Mouse (Mus musculus) heart, adult 2 months (tissue): Measurements from ENCODE around the gene Rnf220.
A peak's percentile ranks its signal among the peaks of the same experiment; 100 is the strongest.

Source experiments
- CTCF ChIP-seq: fragments of 200-600 bp; IDR thresholded peaks from 2 replicates; pipeline ENCODE4 v1.8.1; 2022; ENCODE audit warnings: antibody characterized with exemption, mild to moderate bottlenecking, moderate library complexity
- EP300 ChIP-seq: fragments of 200-500 bp; IDR thresholded peaks from 2 replicates; pipeline ENCODE4 v1.6.1; 2011; ENCODE audit warnings: low read depth, low read length, control low read depth; ENCODE audit not compliant: insufficient read depth
- POLR2A ChIP-seq: fragments of 200-500 bp; IDR thresholded peaks from 2 replicates; pipeline ENCODE4 v1.6.1; 2011; ENCODE audit warnings: mild to moderate bottlenecking, low read depth, low read length, control low read depth; ENCODE audit not compliant: insufficient read depth

DNA sequence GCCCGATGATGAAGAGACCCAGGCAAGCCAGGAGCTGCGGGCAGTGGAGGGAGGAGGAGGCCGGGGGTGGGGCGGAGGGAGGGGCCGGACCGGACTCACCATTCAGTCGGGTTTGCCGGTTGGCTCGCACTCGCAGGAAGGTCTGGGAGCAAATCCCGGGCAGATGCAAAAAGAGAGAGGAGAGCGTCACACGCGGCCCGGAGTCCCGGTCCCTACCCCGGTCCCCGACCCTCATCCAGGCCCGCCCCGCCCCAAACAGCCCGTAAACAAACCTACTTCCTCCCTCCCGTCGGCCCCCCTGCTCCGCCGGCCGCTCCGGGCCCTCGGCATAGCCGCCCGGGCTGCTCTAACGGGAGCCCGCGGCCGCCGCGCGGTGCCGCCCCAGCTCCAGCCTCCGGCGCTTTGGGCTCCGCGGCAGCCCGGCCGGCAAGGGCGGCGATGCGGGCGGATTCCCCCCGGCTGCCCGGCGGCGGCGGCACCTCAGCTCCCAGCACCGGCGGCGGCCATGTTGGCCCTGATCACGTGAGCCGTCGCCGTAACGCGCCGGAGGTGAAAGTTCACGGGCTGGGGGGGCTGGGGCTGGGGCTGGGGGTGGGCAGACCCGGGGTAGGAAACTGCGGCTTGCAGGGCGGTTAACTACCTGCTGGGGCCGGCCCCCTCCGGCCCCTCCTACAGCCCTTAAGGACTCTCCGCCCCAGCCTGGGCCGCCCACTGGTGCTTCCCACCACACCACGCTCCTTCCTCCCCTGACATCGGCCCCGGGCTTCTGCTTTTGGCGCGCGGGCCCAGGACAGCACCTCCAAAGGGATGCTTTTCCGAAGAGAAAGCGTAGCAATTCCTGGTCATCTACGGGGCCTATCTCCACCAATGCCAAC, 207.7 kb downstream of the Rnf220 start:
- peak; percentile 56 for TF ChIP-seq POLR2A
- no peak for TF ChIP-seq EP300
- TF ChIP-seq CTCF: no peak
